Mouse (Mus musculus) adrenal gland, postnatal 4 days (tissue): ENCODE measurements at regions not wholly inside any gene's neighbourhood (a gene's known extent, or its start where the extent isn't known, plus 50 kb on each side); places are given as distances from the start of the nearest gene placed in this dataset.
A peak's percentile ranks its signal among the peaks of the same experiment; 100 is the strongest.
"Not testable (repeated sequence)": the region's sequence is repeated elsewhere in the genome, so short reads cannot be mapped to it uniquely, and the experiment has no call there.

Source experiments
- DNase-seq, 2 experiments: peaks; one replicate each; pipeline ENCODE4 v3.0.0; 2021 to 2022; ENCODE audit warnings: low spot score in 2 of 2, mixed read lengths in 2 of 2

DNA sequence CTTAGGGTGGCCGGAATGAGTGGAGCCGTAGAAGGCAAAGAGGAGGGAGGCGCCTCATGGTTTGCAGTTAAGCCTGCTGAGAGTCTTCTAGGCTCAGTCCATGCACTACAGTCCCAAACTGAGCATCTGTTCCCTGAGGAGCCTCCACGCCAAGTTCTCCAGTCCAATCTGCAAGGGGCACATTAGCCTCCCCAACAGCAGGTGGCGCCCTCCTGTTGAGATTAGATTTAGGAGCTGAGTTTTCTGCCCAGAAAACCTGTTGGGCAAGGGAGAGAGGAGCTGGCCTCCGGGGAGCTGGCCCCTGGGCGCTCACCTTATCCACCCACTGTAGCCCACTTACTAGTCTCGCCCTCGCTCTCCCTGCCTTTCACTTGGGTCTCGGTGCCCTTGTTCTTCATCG lies 150.0 kb upstream of the Haao start:
- DNase-seq: peak; percentile 40 to 56

DNA sequence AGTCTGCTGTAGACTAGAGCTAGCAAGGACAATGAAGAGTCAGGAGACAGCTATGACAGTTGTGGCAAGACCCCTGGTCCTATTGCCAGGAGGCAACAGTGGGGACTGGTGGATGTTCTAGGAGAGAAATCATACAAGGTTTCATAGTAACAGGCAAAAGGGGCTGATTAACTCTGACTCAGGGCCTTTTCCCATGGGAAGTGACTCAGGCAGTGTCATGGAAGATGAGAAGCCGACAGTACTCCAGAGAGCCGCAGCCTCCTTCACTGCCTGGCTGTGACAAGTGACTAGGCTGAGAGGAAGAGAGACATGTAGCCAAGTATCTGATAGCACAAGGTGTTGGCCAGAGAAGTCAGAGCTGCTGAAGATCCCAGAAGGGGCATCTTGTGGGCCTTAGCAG lies 145.3 kb upstream of the Haao start:
- no peak for DNase-seq

DNA sequence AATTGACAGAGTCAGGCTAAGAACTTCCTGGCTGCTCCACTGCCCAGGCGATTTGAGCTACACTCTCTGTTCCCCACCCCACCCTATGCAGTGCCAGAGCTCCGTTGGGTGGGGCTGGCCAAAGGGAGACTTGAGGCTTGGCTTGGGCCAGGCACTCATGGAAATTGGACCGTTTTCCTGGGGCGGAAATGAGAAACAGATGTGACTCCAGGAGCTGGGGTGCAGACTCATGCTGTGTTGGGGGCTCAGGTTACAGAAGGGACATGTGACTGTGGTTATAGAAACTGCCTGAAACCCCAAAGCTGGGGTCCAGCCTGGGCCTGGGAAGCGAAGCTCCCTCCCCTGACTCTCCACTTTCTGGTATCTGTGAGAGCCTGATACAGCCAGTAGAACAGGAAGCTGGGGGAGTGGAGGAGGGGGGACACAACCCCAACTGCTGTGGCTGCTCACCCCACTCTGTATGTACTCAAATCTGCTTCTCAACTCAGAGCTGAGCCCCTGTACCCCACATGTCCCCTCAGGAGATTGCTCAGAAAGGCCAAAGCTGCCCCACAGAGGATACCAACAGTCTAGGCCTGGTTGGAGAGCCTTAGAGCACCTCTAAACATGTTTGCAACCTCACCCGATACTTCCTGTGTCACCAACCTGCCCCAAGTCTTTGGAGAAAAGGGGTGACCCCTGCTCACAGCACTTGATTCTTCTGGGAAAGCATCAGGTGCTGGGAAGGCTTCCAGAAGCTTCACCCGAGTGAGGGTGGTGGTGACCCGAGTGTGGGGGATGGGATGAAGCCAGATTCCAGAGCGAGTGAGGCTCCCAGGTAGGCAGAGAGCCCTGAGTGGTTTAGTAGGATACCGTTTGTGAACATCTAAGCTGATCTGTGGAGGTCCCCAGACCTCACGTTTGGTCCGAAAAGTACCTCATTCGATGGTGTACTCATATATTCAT lies 142.9 kb upstream of the Haao start:
- no peak for DNase-seq

DNA sequence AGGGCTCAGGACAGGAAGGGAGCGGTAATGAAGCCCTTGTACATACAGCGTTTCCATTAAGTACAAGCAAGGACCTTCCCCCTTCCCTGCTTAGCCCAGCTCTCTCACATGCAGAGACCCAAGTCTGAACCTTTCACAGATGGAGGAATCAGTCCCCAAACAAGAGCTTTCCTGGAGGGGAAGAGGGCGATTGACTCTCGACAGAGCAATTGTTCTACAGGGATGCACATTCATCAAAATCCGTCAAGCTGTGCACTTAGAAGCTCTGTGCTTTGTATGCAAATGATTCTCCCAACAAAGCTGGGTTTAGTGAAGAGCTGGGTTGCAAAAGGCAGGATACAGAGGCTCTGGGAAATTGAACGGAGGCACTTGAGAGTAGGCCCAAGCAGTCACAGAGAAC lies 141.1 kb upstream of the Haao start:
- no peak for DNase-seq

DNA sequence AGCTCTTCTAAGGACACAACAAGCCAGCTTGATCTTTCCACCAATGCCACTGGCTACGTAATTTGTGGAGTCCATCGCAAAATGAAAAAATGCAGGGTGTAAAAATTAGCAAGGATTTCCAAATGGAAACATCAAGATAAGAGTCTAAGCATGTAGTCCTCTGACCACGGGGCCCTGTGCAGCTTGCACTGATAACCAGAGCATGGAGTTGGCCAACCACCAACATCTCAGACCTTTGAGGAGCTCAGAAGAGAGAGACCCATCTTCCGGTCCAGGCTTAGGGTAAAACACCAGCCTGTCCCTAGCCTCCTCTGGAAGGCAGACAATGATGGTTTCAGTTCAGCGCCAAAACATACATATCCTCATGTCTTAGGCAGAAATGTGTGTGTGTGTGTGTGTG lies 140.4 kb upstream of the Haao start:
- DNase-seq: no peak

DNA sequence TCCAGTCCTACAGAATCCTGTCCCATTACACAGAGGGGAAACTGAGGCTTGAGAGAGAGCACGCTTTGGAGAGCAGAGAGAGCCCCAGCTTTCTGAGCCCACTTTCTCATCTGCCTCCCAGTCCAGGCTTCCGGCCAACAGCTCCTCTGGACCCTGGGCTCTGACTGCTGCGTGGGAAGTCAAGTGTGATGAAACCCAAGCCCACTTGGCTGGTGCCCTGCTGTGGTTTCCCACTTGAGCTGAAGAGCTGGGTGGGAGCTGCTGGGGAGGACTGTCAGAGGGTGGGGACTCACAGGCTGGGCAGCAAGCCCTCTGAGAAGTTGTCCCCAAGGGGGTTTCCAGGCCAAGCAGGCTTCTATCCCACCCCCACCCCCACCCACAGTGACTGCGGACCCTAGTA lies 139.9 kb upstream of the Haao start:
- DNase-seq: no peak

DNA sequence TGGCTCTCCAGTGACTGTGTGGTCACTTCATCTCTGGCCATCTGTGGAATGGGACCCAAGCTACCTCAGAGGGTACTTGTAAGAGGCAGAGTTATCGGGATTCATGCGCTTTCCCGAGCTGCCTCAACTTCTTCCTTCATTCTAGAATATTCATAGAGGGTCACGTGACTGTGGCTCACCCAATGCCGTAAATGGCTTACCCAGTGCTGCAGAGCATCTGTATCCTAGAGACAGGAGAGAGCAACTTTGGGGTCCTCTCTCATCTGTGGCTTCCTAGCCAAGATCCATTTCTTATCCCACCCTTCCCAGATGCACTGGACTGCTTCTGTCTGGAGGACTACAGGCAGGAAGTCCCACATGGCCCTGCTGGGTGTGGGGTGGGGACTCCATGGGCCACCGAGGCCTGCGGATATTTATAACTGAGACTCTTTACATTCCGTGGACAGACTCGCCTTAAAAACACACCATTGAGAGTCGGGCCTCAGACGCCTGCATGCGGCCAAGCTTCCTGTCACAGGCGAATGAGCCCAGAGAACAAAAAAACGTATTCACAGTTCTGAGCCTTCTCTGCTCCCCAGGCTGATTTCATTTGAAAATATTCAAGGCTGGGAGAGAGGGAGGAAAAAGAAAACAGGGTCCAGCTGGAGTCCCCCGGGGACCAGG lies 138.3 kb upstream of the Haao start:
- no peak for DNase-seq

DNA sequence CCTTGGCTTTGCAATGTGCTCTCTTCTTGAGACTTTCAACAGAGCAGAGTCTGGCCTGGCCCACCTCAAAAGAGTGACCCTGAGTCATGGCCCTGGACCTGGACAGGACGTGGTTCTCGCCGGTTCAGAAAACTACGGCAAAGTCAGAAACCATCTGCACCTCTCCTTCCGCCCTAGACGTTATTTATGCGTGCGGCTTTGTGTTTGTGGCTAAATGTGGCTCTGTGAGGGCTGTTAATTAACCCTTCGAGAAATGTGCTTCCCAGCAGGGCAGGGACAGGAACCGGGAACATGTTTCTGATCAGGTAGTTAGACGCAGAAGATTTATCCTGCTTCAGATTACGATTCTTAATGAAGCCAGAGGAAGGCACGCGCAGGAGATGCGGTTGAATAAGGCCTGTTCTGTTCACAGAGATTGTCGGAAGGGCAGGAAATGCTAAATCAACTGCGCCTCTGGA lies 137.6 kb upstream of the Haao start:
- no peak for DNase-seq

DNA sequence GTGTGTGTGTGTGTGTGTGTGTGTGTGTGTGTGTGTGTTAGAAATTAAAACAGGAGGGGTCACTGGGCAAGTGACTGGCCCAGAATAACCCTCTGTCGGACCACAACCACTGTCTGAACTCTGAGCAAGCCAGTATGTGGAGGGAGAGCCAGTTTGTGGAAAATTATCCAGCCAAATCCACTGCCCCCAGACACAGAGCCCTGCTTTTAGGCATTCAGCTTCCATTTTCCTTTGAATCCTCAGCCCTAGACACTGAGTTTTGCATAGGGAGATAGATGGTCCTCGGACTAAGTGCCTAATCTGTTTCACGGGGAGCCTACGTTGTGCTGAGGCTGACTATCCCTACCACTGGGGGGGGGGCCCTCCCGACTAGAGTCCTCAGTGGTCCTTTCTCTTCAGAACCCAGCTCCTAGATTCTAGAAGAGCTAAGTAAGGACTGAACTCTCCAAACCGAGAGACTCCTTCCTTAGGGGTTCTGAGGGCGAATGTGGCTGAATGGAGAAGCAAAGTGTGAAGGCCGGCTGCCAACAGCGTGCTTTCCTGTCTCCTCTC lies 136.2 kb upstream of the Haao start:
- no peak for DNase-seq

DNA sequence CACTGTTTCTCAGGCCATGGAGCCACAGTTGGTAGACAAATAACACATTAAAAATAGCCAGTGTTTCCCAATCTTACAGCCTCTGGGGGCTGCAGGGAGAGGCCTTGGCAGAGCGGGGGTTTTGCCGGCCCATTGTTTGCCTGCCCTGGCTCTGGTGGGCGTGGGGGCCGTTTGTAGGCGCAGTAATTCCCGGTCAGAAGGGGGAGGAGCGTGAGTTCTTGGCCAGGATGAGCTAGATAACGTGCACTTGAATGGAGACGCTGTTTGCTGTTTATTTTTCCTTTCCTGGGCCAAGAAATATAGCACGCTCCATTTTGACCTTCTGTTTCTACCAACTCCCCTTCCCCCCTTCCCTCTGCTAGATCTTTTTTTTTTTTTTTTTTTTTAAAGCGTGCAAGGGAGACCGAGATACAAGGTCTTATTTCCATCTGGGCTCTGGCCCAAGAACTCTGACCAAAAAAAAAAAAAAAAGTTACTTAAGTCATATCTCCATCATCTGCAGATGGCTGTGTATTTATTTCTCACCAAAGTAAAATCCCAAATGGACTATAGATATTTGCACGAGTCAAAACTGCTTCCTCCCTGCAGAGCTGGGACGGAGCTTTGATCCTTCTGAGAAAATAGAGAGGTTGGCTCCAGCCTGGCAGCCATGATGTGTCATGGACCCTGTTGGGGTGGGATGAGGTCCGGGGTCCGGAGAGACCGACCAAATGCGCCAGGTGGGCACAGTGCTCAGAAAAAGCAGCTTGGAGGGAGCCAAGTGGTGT lies 135.5 kb upstream of the Haao start:
- peak; percentile 39 to 45 for DNase-seq

DNA sequence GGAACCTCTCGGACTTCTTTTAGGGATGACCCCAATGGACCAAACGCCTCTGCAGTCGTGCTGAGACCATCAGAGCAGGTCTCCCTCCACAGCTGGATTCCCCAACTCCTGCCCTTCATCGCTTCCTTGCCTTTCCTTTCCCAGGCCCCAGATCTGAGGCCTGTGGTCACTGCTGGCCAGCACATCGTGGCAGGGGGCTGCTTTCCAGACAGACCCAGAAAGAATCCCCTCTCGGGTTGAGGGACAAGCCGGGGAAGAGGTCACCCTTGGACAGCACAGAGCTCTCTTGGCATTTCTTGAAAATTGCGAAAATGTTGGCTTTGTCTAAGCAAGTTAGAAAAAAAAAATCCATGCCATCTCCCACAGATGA lies 134.9 kb upstream of the Haao start:
- DNase-seq: no peak

DNA sequence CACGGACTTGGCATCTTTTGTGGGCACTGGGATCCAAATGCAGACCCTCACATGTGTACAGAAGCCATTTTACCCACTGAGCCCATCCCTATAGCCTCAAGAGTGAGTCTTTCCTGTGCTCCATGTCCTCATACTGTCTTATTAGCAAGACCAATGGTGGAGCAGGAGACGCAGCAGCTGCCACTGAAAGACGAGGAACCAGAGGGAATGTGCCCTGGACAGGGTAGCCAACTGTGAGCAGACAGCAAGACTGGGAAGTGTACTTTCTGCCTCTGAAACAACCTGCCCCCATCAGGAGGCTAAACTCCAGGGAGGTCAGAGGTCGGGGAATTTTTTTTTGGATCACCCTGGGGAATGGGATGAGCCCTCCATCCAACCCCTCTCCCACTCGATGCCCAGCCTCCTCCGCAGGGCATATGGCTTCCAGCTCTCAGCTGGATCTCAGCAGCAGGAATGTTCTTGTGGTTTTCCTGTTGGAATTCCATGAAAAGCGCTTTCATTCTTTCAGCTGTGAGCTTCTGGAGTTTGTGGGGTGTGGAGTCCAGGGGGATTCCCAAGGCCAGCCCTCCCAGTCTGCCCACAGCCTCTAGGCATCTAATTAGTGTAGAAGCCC lies 131.2 kb upstream of the Haao start:
- no peak for DNase-seq

DNA sequence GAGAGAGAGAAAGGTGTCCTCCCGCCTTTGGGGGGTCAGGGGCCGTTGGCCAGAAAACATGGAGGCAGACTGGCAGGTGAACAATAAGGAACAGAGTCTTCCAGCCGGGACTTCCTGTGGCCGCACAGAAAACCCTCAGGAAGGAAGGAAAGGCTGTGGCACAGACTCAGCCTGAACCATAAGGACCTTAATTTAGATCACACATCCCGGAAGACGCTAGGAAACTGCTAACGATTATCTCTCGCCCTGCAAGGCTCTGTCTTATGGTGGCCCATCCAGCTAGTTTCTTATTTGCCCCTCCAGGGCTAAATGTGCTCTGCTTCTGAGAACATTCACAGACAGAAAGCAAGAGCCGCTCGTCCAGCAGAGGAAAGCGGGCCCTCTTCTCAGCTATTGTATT lies 130.0 kb upstream of the Haao start:
- DNase-seq: no peak

DNA sequence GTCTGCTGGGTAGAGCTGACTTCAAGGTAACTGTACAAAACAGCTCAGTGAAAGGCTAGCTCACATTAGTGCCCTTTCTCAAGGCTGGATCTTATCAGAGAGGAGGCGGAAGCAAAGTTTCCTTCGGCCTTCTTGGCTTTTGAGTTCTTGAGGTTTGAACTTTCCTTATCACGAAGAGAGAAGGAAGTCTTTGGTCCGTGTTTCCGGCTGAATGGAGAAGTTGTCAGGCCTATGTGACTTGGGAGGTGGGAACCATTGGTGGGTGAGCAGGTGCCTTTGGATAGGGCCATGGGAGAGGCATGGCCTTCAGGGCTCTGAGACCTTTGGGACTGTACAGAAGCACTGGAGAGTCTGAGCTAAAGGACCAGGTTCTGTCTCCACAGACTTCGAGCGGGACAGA lies 128.1 kb upstream of the Haao start:
- no peak for DNase-seq

DNA sequence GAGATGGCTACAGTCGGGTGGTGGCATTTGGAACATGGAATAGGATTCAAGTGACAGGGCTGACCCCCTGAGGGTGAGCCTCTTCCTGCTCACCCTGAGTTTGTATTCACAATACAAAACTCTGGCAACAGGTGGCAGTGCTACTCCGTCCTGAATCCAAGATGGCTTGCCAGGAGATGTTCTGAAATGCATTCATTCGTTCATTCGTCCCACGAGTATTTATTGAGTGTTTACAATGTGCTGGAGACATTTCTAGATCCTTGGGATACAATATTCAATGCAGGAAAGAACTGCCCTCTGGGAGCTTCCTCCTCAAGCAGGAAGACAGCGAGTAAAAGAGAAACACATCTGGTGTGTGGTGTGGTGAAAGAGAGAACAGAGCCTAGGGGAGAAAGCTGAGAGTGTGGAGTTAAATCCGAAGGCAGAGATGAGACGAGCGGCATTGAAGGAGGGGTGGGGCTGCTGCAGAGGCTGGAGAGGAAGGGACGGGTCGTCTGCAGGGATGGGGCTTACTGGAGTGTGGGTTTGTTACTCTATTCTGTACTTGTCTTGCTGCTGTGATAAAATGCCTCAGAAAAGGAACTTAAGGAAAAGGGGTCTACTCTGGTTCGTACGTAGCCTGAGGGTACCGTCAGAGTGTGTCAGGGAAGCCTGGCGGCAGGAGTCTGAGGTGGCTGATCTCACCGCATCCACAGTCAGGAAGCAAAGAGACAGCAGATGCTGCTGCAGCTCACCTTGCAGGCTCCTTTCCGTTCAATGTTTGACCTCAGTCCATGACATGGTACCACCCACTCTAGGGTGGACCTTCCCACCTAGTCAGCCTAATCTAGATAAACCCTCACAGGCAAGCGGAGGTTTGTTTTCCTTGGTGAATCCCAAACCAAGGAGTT lies 125.9 kb upstream of the Haao start:
- no peak for DNase-seq

DNA sequence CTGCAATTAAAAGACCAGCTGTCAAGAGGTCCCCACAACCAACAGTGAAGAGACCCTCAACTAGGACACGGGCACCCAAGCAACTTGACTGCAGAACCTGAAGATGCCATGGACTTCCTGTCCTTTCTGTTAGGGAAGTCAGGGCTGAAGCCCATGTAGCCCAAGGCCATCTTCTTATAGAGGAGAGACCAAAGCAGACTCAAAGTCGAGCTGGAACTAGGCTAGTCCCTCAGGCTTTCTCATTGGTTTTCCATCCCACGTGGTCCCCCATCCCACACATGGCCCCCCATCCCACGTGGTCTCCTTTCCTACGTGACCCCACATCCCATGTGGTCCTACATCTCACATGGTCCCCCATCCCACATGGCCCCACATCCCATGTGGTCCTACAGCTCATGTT lies 125.1 kb upstream of the Haao start:
- no peak for DNase-seq

DNA sequence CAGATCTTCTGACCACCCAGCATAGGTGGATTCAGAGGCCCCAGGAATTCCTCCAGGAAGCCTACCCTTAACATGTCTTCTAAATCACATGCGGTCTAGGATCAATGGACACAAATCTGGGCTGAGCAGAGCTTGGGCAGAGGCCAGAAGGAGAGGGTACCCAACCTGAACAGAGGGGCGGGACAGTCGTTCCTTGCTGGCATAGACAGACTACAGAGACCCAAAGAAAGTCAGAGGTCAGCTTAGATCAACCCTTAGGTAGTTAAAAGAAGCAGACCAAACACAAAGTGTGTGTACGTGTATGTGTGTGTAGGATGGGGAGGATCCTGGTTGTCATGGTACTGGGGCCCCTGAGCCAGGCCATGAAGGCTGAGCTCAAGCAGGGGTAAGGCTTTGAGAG lies 124.7 kb upstream of the Haao start:
- DNase-seq: no peak

DNA sequence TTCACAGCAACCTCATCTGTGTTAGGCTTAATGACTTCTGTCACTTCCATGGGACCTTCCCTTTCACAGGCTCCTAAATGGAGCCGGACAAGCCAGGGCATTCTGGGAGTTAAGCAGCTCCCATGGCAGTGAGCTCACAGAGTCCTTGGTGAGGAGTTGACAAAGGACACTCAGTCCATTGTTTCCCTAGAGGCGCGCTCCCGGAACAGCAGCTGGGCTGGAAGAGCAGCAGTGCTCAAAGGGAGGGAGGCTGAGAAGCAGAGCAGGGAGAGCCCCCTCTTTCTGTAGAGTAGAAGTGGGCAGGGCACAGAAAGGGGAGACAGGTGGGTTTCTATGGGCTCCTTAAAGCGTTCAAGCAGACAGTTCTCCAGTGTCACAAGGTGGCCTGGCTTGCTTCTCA lies 124.3 kb upstream of the Haao start:
- no peak for DNase-seq

DNA sequence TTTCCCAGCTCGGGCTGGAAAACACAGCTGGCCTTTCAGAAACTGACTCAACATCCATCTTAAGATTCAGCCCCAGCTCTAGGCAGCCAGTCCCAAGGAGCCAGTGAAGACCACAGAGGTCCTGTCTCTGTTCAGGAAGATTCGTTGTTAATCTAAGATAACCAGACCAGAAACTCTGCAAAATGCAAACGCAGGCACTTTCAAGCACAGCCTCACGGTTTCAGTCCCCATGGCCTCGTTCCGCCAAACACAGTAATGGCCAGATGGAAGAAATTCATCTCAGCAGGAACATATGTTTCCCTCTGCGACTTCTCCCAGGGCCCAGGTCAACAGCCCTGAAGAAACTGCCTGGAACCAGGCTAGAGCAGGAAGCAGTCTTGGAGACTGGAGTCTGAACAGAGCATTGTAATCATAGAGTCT lies 121.7 kb upstream of the Haao start:
- no peak for DNase-seq

DNA sequence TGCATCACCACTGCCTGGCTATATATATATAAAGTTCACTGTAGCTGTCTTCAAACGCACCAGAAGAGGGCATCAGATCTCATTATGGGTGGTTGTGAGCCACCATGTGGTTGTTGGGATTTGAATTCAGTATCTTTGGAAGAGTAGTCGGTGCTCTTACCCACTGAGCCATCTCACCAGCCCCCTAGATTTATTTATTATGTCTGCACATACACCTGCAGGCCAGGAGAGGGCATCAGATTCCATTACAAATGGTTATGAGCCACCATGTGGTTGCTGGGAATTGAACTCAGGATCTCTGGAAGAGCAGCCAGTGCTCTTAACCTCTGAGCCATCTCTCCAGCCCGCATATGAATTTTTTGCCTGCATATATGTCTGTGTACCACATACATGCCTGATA lies 120.4 kb upstream of the Haao start:
- not testable (repeated sequence) for DNase-seq
